Mouse (Mus musculus): ENCODE measurements at regions not wholly inside any gene's neighbourhood (a gene's known extent, or its start where the extent isn't known, plus 50 kb on each side); places are given as distances from the start of the nearest gene placed in this dataset.

- DNase-seq (ENCODE audit: low spot score), result no peak
These were observed 66.2 kb upstream of the Glrp1 start for GRCm38 (mm10) chr1:88575917-88576669.

GRCm38 (mm10) chr1:88575291-88575690, 65.4 kb upstream of the Glrp1 start:
- no peak for DNase-seq (ENCODE audit: low spot score)

- no peak for DNase-seq (ENCODE audit: low spot score)
These were observed 62.3 kb upstream of the Glrp1 start for GRCm38 (mm10) chr1:88572161-88572560.

- no peak for DNase-seq (ENCODE audit: low spot score)
These were observed 58.7 kb upstream of the Glrp1 start for GRCm38 (mm10) chr1:88568447-88569053.

GRCm38 (mm10) chr1:88567198-88567597, 57.3 kb upstream of the Glrp1 start:
- DNase-seq (ENCODE audit: low spot score), result no peak

GRCm38 (mm10) chr1:88566426-88566825, 56.6 kb upstream of the Glrp1 start:
- DNase-seq (ENCODE audit: low spot score), result no peak

- no peak for DNase-seq (ENCODE audit: low spot score)
These were observed 55.0 kb upstream of the Glrp1 start for GRCm38 (mm10) chr1:88564825-88565224.

GRCm38 (mm10) chr1:88562361-88562760, 52.5 kb upstream of the Glrp1 start:
- DNase-seq (ENCODE audit: low spot score), result peak; percentile 80

- DNase-seq (ENCODE audit: low spot score), result no peak
These were observed 50.9 kb upstream of the Glrp1 start for GRCm38 (mm10) chr1:88560771-88561170.

Measured in ovary, postnatal 14 days (tissue).